Mouse (Mus musculus) stomach, postnatal 0 days (tissue): Measurements from ENCODE around the gene Crlf2.

Experiments used
- CTCF ChIP-seq: IDR thresholded peaks from 2 replicates; pipeline ENCODE4 v1.5.1; 2016; ENCODE audit warnings: antibody characterized with exemption, low read depth, mild to moderate bottlenecking, moderate library complexity
- EP300 ChIP-seq: optimal IDR thresholded peaks from 2 replicates; pipeline ENCODE3; 2016; ENCODE audit warnings: antibody characterized with exemption

GRCm38 (mm10) chr5:109555676-109556571 lies 2.9 kb downstream of the Crlf2 start:
- TF ChIP-seq CTCF: no peak
- TF ChIP-seq EP300: no peak
